Mouse (Mus musculus) heart, adult 2 months (tissue): ENCODE results near the gene Obox3. TPM values are rescaled to one million over a fixed set of nuclear protein-coding genes. Genes with fewer than 3 reads are reported as not detected.
"Not testable (repeated sequence)": the region's sequence is repeated elsewhere in the genome, so short reads cannot be mapped to it uniquely, and the experiment has no call there.

ENCODE experiments used
- DNase-seq, 2 experiments: peaks; one replicate each; pipeline ENCODE4 v3.0.0; 2021
- H3K27ac ChIP-seq: fragments of 200-600 bp; 2 replicates; pipeline ENCODE4 v1.8.1; 2022
- H3K27me3 ChIP-seq: fragments of 200-500 bp; 2 replicates; pipeline ENCODE4 v1.6.1; 2012; ENCODE audit warnings: mild to moderate bottlenecking, low read length, inconsistent platforms, mixed read lengths; ENCODE audit not compliant: control insufficient read depth, insufficient read depth
- H3K36me3 ChIP-seq: fragments of 200-500 bp; 2 replicates; pipeline ENCODE4 v1.6.1; 2012; ENCODE audit warnings: low read length, inconsistent platforms; ENCODE audit not compliant: control insufficient read depth, insufficient read depth
- H3K4me1 ChIP-seq: fragments of 200-500 bp; 2 replicates; pipeline ENCODE4 v1.6.1; 2011; ENCODE audit warnings: low read length; ENCODE audit not compliant: control insufficient read depth, insufficient read depth
- H3K4me3 ChIP-seq: fragments of 200-600 bp; 2 replicates; pipeline ENCODE4 v1.8.1; 2022
- H3K79me2 ChIP-seq: fragments of 200-500 bp; replicated peaks from 2 replicates; pipeline ENCODE4 v1.6.1; 2012; ENCODE audit warnings: mild to moderate bottlenecking, inconsistent platforms, low read length, moderate library complexity, mixed read lengths; ENCODE audit not compliant: control insufficient read depth, insufficient read depth
- H3K9ac ChIP-seq: fragments of 200-500 bp; 2 replicates; pipeline ENCODE4 v1.6.1; 2012; ENCODE audit warnings: low read depth, mild to moderate bottlenecking, control low read depth, inconsistent platforms, low read length, mixed read lengths
- WGBS: fragments of 180-500 bp; shearing (Covaris S2); methylation state at CpG from one replicate; pipeline ENCODE4 v1.1.7; 2018; 5-methylcytosine and 5-hydroxymethylcytosine counted together
- intact Hi-C: fragments of 180-260 bp; cut with DNase I; formaldehyde crosslinking; loops from one replicate; pipeline ENCODE4 v1.15.1; 2025
- long read RNA-seq: library from polyadenylated mRNA; stranded (forward); transcript quantifications from one replicate; pipeline ENCODE4 v2.0.0, GENCODE M21; 2021
- polyA plus RNA-seq: library from polyadenylated mRNA; depleted of rRNA; stranded (reverse); fragments of >200 nt; gene quantifications from 2 replicates; pipeline ENCODE4 v1.2.3, GENCODE M21; 2012; rRNA removed
- total RNA-seq, 2 experiments: library from RNA; stranded (reverse); gene quantifications; 2 replicates each; pipeline ENCODE4 v1.2.3; 2021

Gene Obox3
- total RNA-seq (not detected), polyA plus RNA-seq (not detected in 2 replicates)
- long read RNA-seq: 0 reads

- intact Hi-C loops, H3K9ac ChIP-seq, H3K79me2 ChIP-seq, DNase-seq, H3K4me3 ChIP-seq, H3K36me3 ChIP-seq, H3K27ac ChIP-seq, H3K27me3 ChIP-seq, H3K4me1 ChIP-seq: not testable (repeated sequence)
- WGBS: 10% methylated on average over 1 of the region's 1 CpGs
Observed at GRCm38 (mm10) chr7:15639802-15640201, at the start of gene Obox3. Gene Obox3 (minus strand): TSS chr7:15639902.

- H3K27ac ChIP-seq, H3K9ac ChIP-seq, H3K79me2 ChIP-seq, H3K4me3 ChIP-seq, intact Hi-C loops, H3K27me3 ChIP-seq, H3K4me1 ChIP-seq, H3K36me3 ChIP-seq, DNase-seq: not testable (repeated sequence)
- WGBS: 58% methylated on average over 5 of the region's 5 CpGs
Observed at GRCm38 (mm10) chr7:15509411-15509810, 130.3 kb downstream of the Obox3 start.

Other genes starting within 250 kb of the Obox3 start
- not detected for gene Obox5, start 110.2 kb upstream of the Obox3 start, total RNA-seq
- not detected in 2 replicates for gene Obox5, start 110.2 kb upstream of the Obox3 start, polyA plus RNA-seq
- not detected for gene Obox6, start 199.8 kb upstream of the Obox3 start, total RNA-seq
- gene Obox6, start 199.8 kb upstream of the Obox3 start, polyA plus RNA-seq: not detected in 2 replicates
- gene Crx, start 240.1 kb upstream of the Obox3 start, total RNA-seq: not detected
- gene Crx, start 240.1 kb upstream of the Obox3 start, polyA plus RNA-seq: not detected in 2 replicates
- gene Crxos, start 242.7 kb upstream of the Obox3 start, total RNA-seq: not detected
- not detected in 2 replicates for gene Crxos, start 242.7 kb upstream of the Obox3 start, polyA plus RNA-seq